Mouse (Mus musculus) lung, embryonic 15.5 days (tissue): Measurements from ENCODE around the gene Inpp5a. TPM values are rescaled to one million over a fixed set of nuclear protein-coding genes. Genes with fewer than 3 reads are reported as not detected.

Experiments used
- ATAC-seq: fragments of 200-750 bp; cut with Nextera tagmentation; 2 replicates; pipeline ENCODE4 v1.8.0; 2017; ENCODE audit warnings: moderate number of reproducible peaks, borderline replicate concordance; ENCODE audit not compliant: low FRiP score, low TSS enrichment; ENCODE audit errors: extremely low read depth
- H3K27ac ChIP-seq: fragments of 300-500 bp; sonication (generic); 2 replicates; pipeline ENCODE4 v1.5.1; 2015; ENCODE audit warnings: moderate library complexity, mild to moderate bottlenecking, inconsistent platforms
- H3K27me3 ChIP-seq: fragments of 300-500 bp; sonication (generic); 2 replicates; pipeline ENCODE4 v1.6.1; 2015; ENCODE audit warnings: inconsistent platforms
- H3K36me3 ChIP-seq: fragments of 300-500 bp; sonication (generic); 2 replicates; pipeline ENCODE4 v1.6.1; 2015; ENCODE audit warnings: inconsistent platforms
- H3K4me1 ChIP-seq: fragments of 300-500 bp; sonication (generic); 2 replicates; pipeline ENCODE4 v1.6.1; 2015; ENCODE audit warnings: inconsistent platforms
- H3K4me2 ChIP-seq: fragments of 300-500 bp; sonication (generic); 2 replicates; pipeline ENCODE4 v1.6.1; 2015; ENCODE audit warnings: inconsistent platforms, mild to moderate bottlenecking, moderate library complexity
- H3K4me3 ChIP-seq: fragments of 300-500 bp; sonication (generic); 2 replicates; pipeline ENCODE4 v1.5.1; 2015; ENCODE audit warnings: mild to moderate bottlenecking, inconsistent platforms
- H3K9ac ChIP-seq: fragments of 300-500 bp; sonication (generic); 2 replicates; pipeline ENCODE4 v1.6.1; 2015; ENCODE audit warnings: inconsistent platforms
- H3K9me3 ChIP-seq: fragments of 300-500 bp; sonication (generic); 2 replicates; pipeline ENCODE4 v1.6.1; 2016; ENCODE audit warnings: inconsistent platforms
- WGBS: fragments of 180-500 bp; shearing (Covaris S2); methylation state at CpG from one replicate; pipeline ENCODE4 v1.1.7; 2015; 5-methylcytosine and 5-hydroxymethylcytosine counted together
- polyA plus RNA-seq: library from polyadenylated mRNA; unstranded; fragments of >200 nt; fragmentation: Nextera tagmentation; extraction: Ambion mirVana; gene quantifications from 2 replicates; pipeline ENCODE4 v1.2.1, GENCODE M21; 2015

Gene Inpp5a
- polyA plus RNA-seq, 1 experiment from 2014 or later: 35.9 TPM

GRCm38 (mm10) chr7:139495791-139496190 lies 106.9 kb downstream of the Inpp5a start:
- H3K4me3 ChIP-seq: no peak overlapping the region
- H3K27ac ChIP-seq: no peak overlapping the region
- no peaks in the 10 kb centered on the region for H3K27me3 ChIP-seq
- peaks cover 6% of the 10 kb centered on the region; the same call in 1 of the 2 replicates for H3K4me1 ChIP-seq
- no peak overlapping the region for H3K4me2 ChIP-seq
- H3K9ac ChIP-seq: no peak overlapping the region
- WGBS: 43% methylated on average over 6 of the region's 6 CpGs
- no peak for ATAC-seq
- H3K36me3 ChIP-seq: no peaks in the 10 kb centered on the region
- no peaks in the 10 kb centered on the region for H3K9me3 ChIP-seq

- Histone ChIP-seq H3K4me2 (no peak overlapping the region), H3K4me3 (no peak overlapping the region), H3K27ac (no peak overlapping the region), H3K36me3 (no peaks in the 10 kb centered on the region), H3K27me3 (no peaks in the 10 kb centered on the region), H3K4me1 (peaks cover 6% of the 10 kb centered on the region; the same call in 1 of the 2 replicates), H3K9ac (no peak overlapping the region), H3K9me3 (no peaks in the 10 kb centered on the region)
- WGBS: 76% methylated on average over 19 of the region's 19 CpGs
- no peak for ATAC-seq
Measured at GRCm38 (mm10) chr7:139498038-139498625, 109.2 kb downstream of the Inpp5a start.

- ATAC-seq: no peak
Measured at GRCm38 (mm10) chr7:139504064-139504463, 115.2 kb downstream of the Inpp5a start.

GRCm38 (mm10) chr7:139506677-139507412 lies 117.9 kb downstream of the Inpp5a start:
- Histone ChIP-seq H3K27me3 (no peaks in the 10 kb centered on the region), H3K9ac (no peak overlapping the region), H3K27ac (no peak overlapping the region), H3K9me3 (no peaks in the 10 kb centered on the region), H3K4me3 (no peak overlapping the region), H3K4me1 (no peaks in the 10 kb centered on the region), H3K4me2 (no peak overlapping the region), H3K36me3 (peaks cover 1% of the 10 kb centered on the region; the same call in 1 of the 2 replicates)
- 61% methylated on average over 9 of the region's 9 CpGs for WGBS
- ATAC-seq: no peak

More at GRCm38 (mm10) chr7:139504064-139504463, 115.2 kb downstream of the Inpp5a start:
- no peaks in the 10 kb centered on the region for H3K9me3 ChIP-seq
- WGBS: 92% methylated on average over 7 of the region's 7 CpGs
- H3K4me3 ChIP-seq: no peak overlapping the region
- no peak overlapping the region for H3K9ac ChIP-seq
- no peak overlapping the region for H3K4me2 ChIP-seq
- no peaks in the 10 kb centered on the region for H3K36me3 ChIP-seq
- no peaks in the 10 kb centered on the region for H3K27me3 ChIP-seq
- H3K4me1 ChIP-seq: no peaks in the 10 kb centered on the region
- H3K27ac ChIP-seq: no peak overlapping the region

GRCm38 (mm10) chr7:139508938-139509337 lies 120.0 kb downstream of the Inpp5a start:
- no peaks in the 10 kb centered on the region for H3K27me3 ChIP-seq
- no peak overlapping the region for H3K4me2 ChIP-seq
- 69% methylated on average over 4 of the region's 4 CpGs for WGBS
- H3K9me3 ChIP-seq: no peaks in the 10 kb centered on the region
- H3K4me1 ChIP-seq: no peaks in the 10 kb centered on the region
- peaks cover 5% of the 10 kb centered on the region for H3K36me3 ChIP-seq
- no peak for ATAC-seq
- no peak overlapping the region for H3K4me3 ChIP-seq
- H3K27ac ChIP-seq: no peak overlapping the region
- no peak overlapping the region for H3K9ac ChIP-seq

- Histone ChIP-seq H3K27ac (no peak overlapping the region), H3K9me3 (no peaks in the 10 kb centered on the region), H3K36me3 (peaks cover 14% of the 10 kb centered on the region), H3K4me2 (no peak overlapping the region), H3K4me1 (no peaks in the 10 kb centered on the region), H3K4me3 (no peak overlapping the region), H3K27me3 (no peaks in the 10 kb centered on the region), H3K9ac (no peak overlapping the region)
- 77% methylated on average over 13 of the region's 13 CpGs for WGBS
- no peak for ATAC-seq
Measured at GRCm38 (mm10) chr7:139515959-139516660, 127.2 kb downstream of the Inpp5a start.

- H3K4me1 ChIP-seq: no peaks in the 10 kb centered on the region
- no peak overlapping the region for H3K27ac ChIP-seq
- 94% methylated on average over 5 of the region's 5 CpGs for WGBS
- H3K4me3 ChIP-seq: no peak overlapping the region
- peaks cover 14% of the 10 kb centered on the region for H3K36me3 ChIP-seq
- H3K9me3 ChIP-seq: no peaks in the 10 kb centered on the region
- H3K4me2 ChIP-seq: no peak overlapping the region
- no peak for ATAC-seq
- no peaks in the 10 kb centered on the region for H3K27me3 ChIP-seq
- no peak overlapping the region for H3K9ac ChIP-seq
Measured at GRCm38 (mm10) chr7:139516661-139517016, 127.7 kb downstream of the Inpp5a start.

- no peaks in the 10 kb centered on the region for H3K4me1 ChIP-seq
- peaks cover 9% of the 10 kb centered on the region for H3K36me3 ChIP-seq
- no peak for ATAC-seq
- H3K4me2 ChIP-seq: no peak overlapping the region
- H3K9ac ChIP-seq: no peak overlapping the region
- H3K9me3 ChIP-seq: no peaks in the 10 kb centered on the region
- no peaks in the 10 kb centered on the region for H3K27me3 ChIP-seq
- WGBS: 64% methylated on average over 3 of the region's 3 CpGs
- H3K27ac ChIP-seq: no peak overlapping the region
- H3K4me3 ChIP-seq: no peak overlapping the region
Measured at GRCm38 (mm10) chr7:139518352-139518751, 129.4 kb downstream of the Inpp5a start.

GRCm38 (mm10) chr7:139528309-139529076 lies 139.6 kb downstream of the Inpp5a start:
- Histone ChIP-seq H3K36me3 (peaks cover 26% of the 10 kb centered on the region), H3K4me1 (no peaks in the 10 kb centered on the region)

GRCm38 (mm10) chr7:139529208-139529607 lies 140.3 kb downstream of the Inpp5a start:
- H3K36me3 ChIP-seq: peaks cover 23% of the 10 kb centered on the region

More at GRCm38 (mm10) chr7:139528309-139529076, 139.6 kb downstream of the Inpp5a start:
- Histone ChIP-seq H3K9ac (no peak overlapping the region), H3K27me3 (no peaks in the 10 kb centered on the region), H3K4me2 (no peak overlapping the region), H3K27ac (no peak overlapping the region), H3K9me3 (no peaks in the 10 kb centered on the region), H3K4me3 (no peak overlapping the region)
- ATAC-seq: no peak
- WGBS: 49% methylated on average over 15 of the region's 15 CpGs

GRCm38 (mm10) chr7:139530591-139531427 lies 141.9 kb downstream of the Inpp5a start:
- no peak overlapping the region for H3K4me3 ChIP-seq
- H3K27me3 ChIP-seq: no peaks in the 10 kb centered on the region
- H3K9me3 ChIP-seq: no peaks in the 10 kb centered on the region
- no peak for ATAC-seq
- peaks cover 17% of the 10 kb centered on the region for H3K36me3 ChIP-seq
- H3K4me1 ChIP-seq: no peaks in the 10 kb centered on the region
- no peak overlapping the region for H3K27ac ChIP-seq
- no peak overlapping the region for H3K9ac ChIP-seq
- 60% methylated on average over 16 of the region's 16 CpGs for WGBS
- no peak overlapping the region for H3K4me2 ChIP-seq

More at GRCm38 (mm10) chr7:139529208-139529607, 140.3 kb downstream of the Inpp5a start:
- Histone ChIP-seq H3K9me3 (no peaks in the 10 kb centered on the region), H3K27ac (no peak overlapping the region), H3K4me3 (no peak overlapping the region), H3K4me2 (no peak overlapping the region), H3K9ac (no peak overlapping the region), H3K4me1 (no peaks in the 10 kb centered on the region), H3K27me3 (no peaks in the 10 kb centered on the region)
- no peak for ATAC-seq
